ENCODE assay signal across 9 mouse cellular contexts in genomic region chr14:25345995-25346394, GRCm38 (mm10).
DNase-seq lines count a peak whose midpoint lies in the region; ATAC-seq lines count a peak whose summit lies in the region.
"Had no signal": no experiment of that assay in that cellular context is flagged by ENCODE, and none has a peak within 500 bp of the region (broad histone marks: within the 10 kb centered on the region; RNA-seq: fewer than 3 reads in every experiment).

No protein-coding gene starts in this region.

- H3K4me1 ChIP-seq in forebrain, embryonic 16.5 days (replicated peaks; ENCODE audit: control insufficient read depth, insufficient read depth, low read length): peaks cover 10% of the 10 kb centered on the region

- H3K27me3 ChIP-seq in forebrain, embryonic 16.5 days (replicated peaks; ENCODE audit: control insufficient read depth, insufficient read depth, low read length): no peaks in the 10 kb centered on the region
- H3K27me3 ChIP-seq: hindbrain, embryonic 15.5 days had no signal

- no peak overlapping the region for H3K9ac ChIP-seq in forebrain, embryonic 16.5 days (replicated peaks; ENCODE audit: low read depth, low read length)
- H3K9ac ChIP-seq: hindbrain, embryonic 15.5 days had no signal

- no peak overlapping the region for H3K4me2 ChIP-seq in forebrain, embryonic 16.5 days (ENCODE audit: low read length)
- H3K4me2 ChIP-seq: hindbrain, embryonic 15.5 days had no signal

- 47% methylated on average over 2 of the region's 2 CpGs for WGBS in forebrain, embryonic 16.5 days

- H3K36me3 ChIP-seq in forebrain, embryonic 16.5 days (ENCODE audit: control insufficient read depth, insufficient read depth): no peaks in the 10 kb centered on the region
- H3K36me3 ChIP-seq: hindbrain, embryonic 15.5 days had no signal

- no peaks in the 10 kb centered on the region for H3K9me3 ChIP-seq in forebrain, embryonic 16.5 days (ENCODE audit: control insufficient read depth, low read length)
- H3K9me3 ChIP-seq: hindbrain, embryonic 15.5 days had no signal

- peak; percentile 63 for DNase-seq in cerebellum, adult 11 months
- peak; percentile 92 for DNase-seq in 416B (ENCODE audit: low read depth)
- peak; percentile 61 for DNase-seq in cerebellum, adult 8-10 months
- peak; percentile 62 to 79 for DNase-seq in lung, adult 18-20 months
- no peak for DNase-seq in T-cell, adult 2 months (ENCODE audit: low spot score)
- DNase-seq in layer of hippocampus, adult 8-10 months (ENCODE audit: low spot score in 2 of 2): no peak

- H3K4me3 ChIP-seq in forebrain, embryonic 16.5 days (replicated peaks; ENCODE audit: low read length): no peak overlapping the region
- H3K4me3 ChIP-seq: hindbrain, embryonic 15.5 days had no signal

- no peak for ATAC-seq in cerebellum, adult (ENCODE audit: insufficient number of reproducible peaks, low FRiP score, low TSS enrichment)
- ATAC-seq in forebrain, embryonic 16.5 days: no peak

- no peak overlapping the region for H3K27ac ChIP-seq in forebrain, embryonic 16.5 days (ENCODE audit: low read length)
- H3K27ac ChIP-seq: hindbrain, embryonic 15.5 days had no signal

Comparison
In these comparisons a context has a peak if more than half of its experiments do, and no peak if none do; other contexts are left out.
1. DNase-seq: peak in cerebellum, adult 11 months (single experiment), 416B (single experiment), cerebellum, adult 8-10 months (single experiment) and lung, adult 18-20 months (2 of 2); none in T-cell, adult 2 months (single experiment) and layer of hippocampus, adult 8-10 months (0 of 2).